Mouse (Mus musculus): ENCODE results near the gene Kcna1. TPM values are rescaled to one million over a fixed set of nuclear protein-coding genes. Genes with fewer than 3 reads are reported as not detected.
A peak's percentile ranks its signal among the peaks of the same experiment; 100 is the strongest.

Kcna1 gene
- polyA plus RNA-seq, 1 experiment: 0.83 TPM

DNA sequence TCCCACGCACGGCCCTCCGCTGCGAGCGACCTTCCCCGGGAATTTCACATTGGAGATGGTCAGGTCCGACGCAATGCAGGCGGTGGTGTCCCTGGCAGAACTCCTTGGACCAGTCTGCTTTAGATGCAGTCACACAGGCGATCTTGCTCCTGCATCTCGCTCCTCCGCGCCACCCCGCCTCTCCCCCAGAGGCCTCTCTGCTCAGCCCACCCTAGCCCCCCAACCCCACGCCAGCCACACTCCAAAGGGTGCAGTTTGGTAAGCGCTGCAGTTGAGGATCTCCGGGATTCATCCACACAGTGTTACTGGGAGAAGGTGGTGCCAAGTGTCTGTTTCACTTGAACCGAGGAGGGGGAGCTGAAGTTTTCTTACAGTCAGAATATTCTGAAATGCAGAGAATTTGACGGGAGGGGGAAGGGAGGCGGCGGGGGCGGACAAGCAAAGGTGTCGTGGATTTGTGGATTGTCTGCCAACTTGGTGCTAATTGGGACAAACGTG is 1.1 kb downstream of the Kcna1 start:
- no peak for TF ChIP-seq POLR2A (IDR thresholded peaks at IDR 0.05; ENCODE audit: low read depth, low read length)
- no peak for TF ChIP-seq CTCF (IDR thresholded peaks at IDR 0.05; ENCODE audit: borderline replicate concordance, insufficient read depth, low read length)
- no peaks in the 10 kb centered on the region; the same call in 1 of the 2 replicates for H3K4me1 ChIP-seq (ENCODE audit: control insufficient read depth, insufficient read depth, low read length)
- H3K27ac ChIP-seq (ENCODE audit: insufficient read depth, low read length): no peak overlapping the region
- peak overlapping the region; percentile 46 for H3K4me3 ChIP-seq (ENCODE audit: insufficient read depth, low read length)

DNA sequence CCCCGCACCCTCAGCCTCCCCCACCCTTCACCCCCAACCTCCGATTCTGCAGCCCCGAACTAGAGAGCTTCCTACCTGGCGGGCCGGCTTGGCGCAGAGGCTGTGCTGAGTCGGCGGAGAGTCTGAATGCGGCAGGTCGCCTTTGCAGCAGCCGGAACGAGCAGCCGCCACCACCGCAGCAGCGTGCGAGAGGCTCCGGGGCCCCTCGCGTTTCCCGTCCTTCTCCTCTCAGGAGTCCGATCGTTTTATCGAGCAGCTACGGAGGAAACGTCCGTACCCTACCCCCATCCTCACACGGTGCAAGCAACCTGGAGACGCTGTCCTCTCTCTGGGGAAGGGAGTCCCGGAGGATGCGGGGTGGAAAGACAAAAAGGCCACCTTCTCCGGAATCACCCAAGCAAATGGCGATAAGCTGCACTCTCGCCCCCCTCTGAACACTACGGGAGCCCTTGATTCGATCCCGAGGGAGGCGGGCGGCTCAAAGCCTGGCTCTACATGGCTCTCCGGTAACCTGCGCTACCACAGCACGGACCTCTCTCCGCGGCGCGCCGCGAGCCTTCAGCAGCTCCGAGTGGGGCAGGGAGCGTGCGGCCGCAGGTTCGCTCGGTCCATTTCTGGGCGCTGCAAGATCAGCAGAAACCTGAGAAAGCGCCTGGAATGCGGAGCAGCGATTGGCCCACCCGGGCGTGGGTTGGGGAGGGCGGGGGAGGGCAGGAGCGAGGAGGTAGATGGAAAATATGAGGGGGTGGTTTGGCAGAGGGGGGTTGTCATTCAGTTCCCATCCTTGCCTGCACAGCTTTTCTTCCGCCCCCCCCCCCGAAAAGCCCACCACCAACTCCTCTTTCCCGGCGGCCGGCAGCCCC is 1.8 kb downstream of the Kcna1 start:
- H3K27ac ChIP-seq (ENCODE audit: insufficient read depth, low read length): no peak overlapping the region
- peak overlapping the region; percentile 46 for H3K4me3 ChIP-seq (ENCODE audit: insufficient read depth, low read length)
- no peaks in the 10 kb centered on the region; the same call in 1 of the 2 replicates for H3K4me1 ChIP-seq (ENCODE audit: control insufficient read depth, insufficient read depth, low read length)
- TF ChIP-seq POLR2A (IDR thresholded peaks at IDR 0.05; ENCODE audit: low read depth, low read length): no peak
- no peak for TF ChIP-seq CTCF (IDR thresholded peaks at IDR 0.05; ENCODE audit: borderline replicate concordance, insufficient read depth, low read length)

DNA sequence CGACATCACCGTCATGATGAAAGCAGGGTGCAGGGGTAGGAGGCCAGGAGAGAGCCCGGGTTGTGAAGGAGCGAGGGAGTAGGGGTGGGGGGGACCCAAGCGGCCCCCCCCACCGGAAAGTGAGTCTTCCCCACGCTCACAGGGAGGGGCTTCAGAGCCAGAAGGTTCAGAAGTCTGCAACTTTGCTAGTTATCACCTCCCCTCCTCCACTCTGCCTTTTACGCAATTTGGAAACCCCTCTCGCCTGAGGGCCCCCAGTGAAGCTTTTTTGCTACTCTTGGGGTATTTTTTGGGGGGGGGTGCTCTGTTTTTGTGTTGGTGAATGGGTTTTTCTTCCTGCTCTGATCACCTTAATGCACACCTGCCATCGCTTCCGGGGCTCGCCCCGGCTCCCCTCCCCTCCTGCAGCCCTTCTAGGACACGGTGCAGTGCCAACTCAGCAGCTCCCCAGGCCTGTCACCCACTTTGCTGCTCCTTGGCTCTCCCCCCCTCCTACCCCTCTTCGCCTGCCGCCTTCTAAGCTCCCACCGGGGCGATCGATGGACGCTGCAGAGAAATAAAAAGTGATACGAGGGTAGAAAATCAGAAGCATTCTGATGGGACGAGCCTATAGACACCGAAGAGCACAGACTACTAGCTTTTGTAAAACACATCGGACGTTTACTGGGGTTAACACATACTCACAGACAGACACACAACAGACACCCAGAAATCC is 2.7 kb downstream of the Kcna1 start:
- no peak for TF ChIP-seq CTCF (IDR thresholded peaks at IDR 0.05; ENCODE audit: borderline replicate concordance, insufficient read depth, low read length)
- TF ChIP-seq POLR2A (IDR thresholded peaks at IDR 0.05; ENCODE audit: low read depth, low read length): no peak
- peak overlapping the region; percentile 46 for H3K4me3 ChIP-seq (ENCODE audit: insufficient read depth, low read length)
- H3K27ac ChIP-seq (ENCODE audit: insufficient read depth, low read length): no peak overlapping the region
- H3K4me1 ChIP-seq (ENCODE audit: control insufficient read depth, insufficient read depth, low read length): no peaks in the 10 kb centered on the region; the same call in 1 of the 2 replicates

DNA sequence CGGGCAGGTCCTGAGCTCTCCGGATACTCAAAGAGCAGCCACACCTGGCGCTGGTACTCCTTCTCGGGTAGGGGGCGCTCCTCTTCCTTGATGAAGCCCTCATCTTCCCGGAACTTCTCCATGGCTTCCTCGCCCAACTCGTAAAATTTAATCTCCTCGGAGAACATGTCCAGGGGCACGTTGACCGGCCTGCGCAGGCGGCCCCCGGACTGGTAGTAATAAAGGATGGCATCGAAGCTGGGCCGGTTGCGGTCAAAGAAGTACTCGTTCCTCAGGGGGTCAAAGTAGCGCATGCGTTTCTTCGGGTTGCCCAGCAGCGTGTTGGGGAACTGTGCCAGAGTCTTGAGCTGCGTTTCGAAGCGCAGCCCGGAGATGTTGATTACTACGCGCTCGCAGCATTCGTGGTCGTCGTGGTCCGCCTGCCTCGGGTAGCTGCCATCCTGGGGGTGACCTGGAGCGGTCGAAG is 3.3 kb downstream of the Kcna1 start:
- TF ChIP-seq CTCF (IDR thresholded peaks at IDR 0.05; ENCODE audit: borderline replicate concordance, insufficient read depth, low read length): no peak
- no peak overlapping the region for H3K27ac ChIP-seq (ENCODE audit: insufficient read depth, low read length)
- H3K4me3 ChIP-seq (ENCODE audit: insufficient read depth, low read length): no peak overlapping the region

DNA sequence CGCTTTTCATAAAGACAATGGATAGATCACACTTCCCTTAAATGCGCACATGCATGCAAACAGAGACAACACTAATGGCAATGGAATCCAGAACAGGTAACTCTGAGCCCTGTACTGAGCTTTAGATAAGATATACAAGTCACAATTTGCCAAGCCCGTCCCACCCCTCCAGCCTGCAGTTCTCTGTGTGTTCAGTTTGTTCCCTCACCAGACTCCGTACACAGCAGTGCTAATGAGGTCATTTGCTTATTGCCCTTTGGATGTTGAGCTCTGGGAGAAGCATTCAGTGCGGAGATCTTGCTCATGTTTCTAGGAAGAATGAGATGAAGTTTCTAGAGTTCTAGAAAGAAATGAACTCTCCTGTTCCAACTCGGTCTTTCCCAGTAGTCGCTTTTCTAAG is 17.7 kb downstream of the Kcna1 start:
- H3K27ac ChIP-seq (ENCODE audit: insufficient read depth, low read length): no peak overlapping the region
- no peaks in the 10 kb centered on the region; the same call in 1 of the 2 replicates for H3K4me1 ChIP-seq (ENCODE audit: control insufficient read depth, insufficient read depth, low read length)
- H3K4me3 ChIP-seq (ENCODE audit: insufficient read depth, low read length): no peak overlapping the region
- TF ChIP-seq CTCF (IDR thresholded peaks at IDR 0.05; ENCODE audit: borderline replicate concordance, insufficient read depth, low read length): no peak
- TF ChIP-seq POLR2A (IDR thresholded peaks at IDR 0.05; ENCODE audit: low read depth, low read length): no peak

More for the DNA sequence above, 3.3 kb downstream of the Kcna1 start:
- no peaks in the 10 kb centered on the region; the same call in 1 of the 2 replicates for H3K4me1 ChIP-seq (ENCODE audit: control insufficient read depth, insufficient read depth, low read length)

DNA sequence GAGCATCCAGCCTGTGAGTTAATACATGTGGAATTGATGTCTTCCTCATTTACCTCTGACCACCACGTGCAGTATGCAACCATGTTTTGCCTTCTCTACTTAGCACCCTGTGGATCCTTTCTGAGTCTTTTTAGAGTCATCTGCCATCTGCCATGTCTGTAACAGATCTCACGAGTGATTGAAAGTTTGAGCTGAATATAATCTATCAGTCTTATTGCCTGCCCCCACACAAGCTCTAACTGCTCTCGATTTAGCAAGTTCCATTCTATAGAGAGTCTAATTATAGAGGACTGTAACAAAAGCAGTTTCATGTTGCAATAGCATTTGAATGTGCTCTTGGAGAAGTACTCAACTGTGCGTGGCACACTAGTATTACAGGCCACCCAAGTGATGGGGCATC is 27.7 kb downstream of the Kcna1 start:
- Histone ChIP-seq H3K4me3 (ENCODE audit: insufficient read depth, low read length) (no peak overlapping the region), H3K4me1 (ENCODE audit: control insufficient read depth, insufficient read depth, low read length) (no peaks in the 10 kb centered on the region; the same call in 1 of the 2 replicates), H3K27ac (ENCODE audit: insufficient read depth, low read length) (no peak overlapping the region)
- TF ChIP-seq POLR2A (IDR thresholded peaks at IDR 0.05; ENCODE audit: low read depth, low read length) (no peak), CTCF (IDR thresholded peaks at IDR 0.05; ENCODE audit: borderline replicate concordance, insufficient read depth, low read length) (no peak)

DNA sequence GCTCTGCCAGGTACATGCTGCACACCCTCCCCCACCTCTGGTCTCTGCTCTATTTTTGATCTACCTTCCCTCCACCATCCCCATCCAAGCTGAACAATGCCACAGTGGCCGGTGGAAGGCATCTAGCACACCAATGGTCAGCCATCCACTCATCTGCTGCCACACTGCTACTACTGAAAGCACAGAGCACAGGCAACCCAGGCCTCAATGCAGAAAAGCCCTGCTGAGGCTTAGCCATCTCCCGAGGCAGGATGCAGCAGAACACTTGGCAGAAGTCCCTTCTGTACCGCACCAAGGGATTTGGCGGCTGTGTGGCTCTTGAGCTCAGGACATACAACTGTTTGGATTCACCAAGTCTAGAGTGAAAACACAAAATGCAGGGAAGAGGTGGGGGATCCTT is 35.4 kb downstream of the Kcna1 start:
- no peaks in the 10 kb centered on the region for H3K4me1 ChIP-seq (ENCODE audit: control insufficient read depth, insufficient read depth, low read length)
- no peak overlapping the region for H3K4me3 ChIP-seq (ENCODE audit: insufficient read depth, low read length)
- no peak overlapping the region for H3K27ac ChIP-seq (ENCODE audit: insufficient read depth, low read length)
- TF ChIP-seq POLR2A (IDR thresholded peaks at IDR 0.05; ENCODE audit: low read depth, low read length) (no peak), CTCF (IDR thresholded peaks at IDR 0.05; ENCODE audit: borderline replicate concordance, insufficient read depth, low read length) (no peak)

DNA sequence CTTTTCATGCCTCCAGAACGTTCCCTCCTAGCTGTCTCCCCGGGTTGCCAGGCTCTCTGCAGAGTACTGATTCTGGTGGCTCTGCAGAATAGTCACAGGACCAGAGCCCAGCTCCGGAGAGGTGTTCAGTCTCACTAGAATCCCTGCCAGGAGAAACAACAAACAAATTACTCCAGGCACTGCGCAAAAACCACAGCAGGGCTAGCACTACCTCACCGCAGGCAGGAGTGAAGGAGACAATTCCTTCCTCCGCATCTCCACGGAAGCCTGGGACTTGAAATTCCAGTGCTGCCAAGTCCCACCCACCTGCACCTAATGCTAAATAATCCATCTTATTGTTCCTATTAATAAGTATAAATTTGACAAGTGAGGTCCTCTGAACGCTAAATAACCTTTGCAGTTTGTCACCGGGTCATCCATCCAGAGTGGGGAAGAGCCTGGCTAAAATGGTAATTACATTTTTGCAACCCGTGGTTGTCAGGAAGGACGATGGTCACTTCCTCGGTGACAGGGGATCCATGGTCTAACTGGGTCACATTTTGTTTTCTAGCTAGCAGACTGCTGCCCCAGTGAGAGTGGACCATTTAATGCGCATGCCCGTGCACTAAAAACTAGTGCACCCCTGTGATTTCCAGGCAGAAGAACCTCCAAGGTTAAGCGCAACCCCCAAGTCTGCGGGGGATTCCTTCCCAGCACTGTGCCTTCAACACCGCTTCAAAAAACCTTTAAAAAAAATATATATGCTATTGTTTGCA is 36.8 kb downstream of the Kcna1 start:
- H3K27ac ChIP-seq (ENCODE audit: insufficient read depth, low read length): no peak overlapping the region
- no peak for TF ChIP-seq CTCF (IDR thresholded peaks at IDR 0.05; ENCODE audit: borderline replicate concordance, insufficient read depth, low read length)
- TF ChIP-seq POLR2A (IDR thresholded peaks at IDR 0.05; ENCODE audit: low read depth, low read length): no peak
- H3K4me3 ChIP-seq (ENCODE audit: insufficient read depth, low read length): no peak overlapping the region
- H3K4me1 ChIP-seq (ENCODE audit: control insufficient read depth, insufficient read depth, low read length): no peaks in the 10 kb centered on the region

DNA sequence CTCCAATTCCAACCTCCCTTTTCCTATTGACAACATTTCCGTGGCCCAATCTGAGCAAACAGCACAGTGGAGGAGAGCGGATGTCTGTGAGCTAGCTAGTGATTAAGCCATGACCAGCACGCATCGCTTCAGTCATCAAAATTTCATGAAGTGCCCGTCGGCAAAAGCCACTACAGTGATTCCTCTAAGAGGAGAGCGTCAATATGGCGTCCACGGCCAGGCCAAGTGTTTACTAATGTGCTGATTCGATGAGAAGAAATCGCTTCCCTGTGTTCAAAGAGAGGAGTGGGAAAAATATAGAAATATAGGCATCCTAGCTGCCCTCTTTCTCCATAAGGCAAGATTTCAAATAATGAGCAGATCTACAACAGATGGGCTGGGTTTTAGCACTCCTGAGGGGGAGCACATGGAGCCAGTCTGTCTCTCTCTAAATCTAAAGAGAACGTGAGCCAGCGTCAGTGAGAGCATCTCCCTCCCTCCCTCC is 44.3 kb downstream of the Kcna1 start:
- H3K4me1 ChIP-seq (ENCODE audit: control insufficient read depth, insufficient read depth, low read length): no peaks in the 10 kb centered on the region
- no peak overlapping the region for H3K4me3 ChIP-seq (ENCODE audit: insufficient read depth, low read length)
- H3K27ac ChIP-seq (ENCODE audit: insufficient read depth, low read length): no peak overlapping the region
- TF ChIP-seq CTCF (IDR thresholded peaks at IDR 0.05; ENCODE audit: borderline replicate concordance, insufficient read depth, low read length) (no peak), POLR2A (IDR thresholded peaks at IDR 0.05; ENCODE audit: low read depth, low read length) (no peak)

Measured in embryonic fibroblast, embryonic 13.5 days (primary cell).